Mouse (Mus musculus) heart, embryonic 15.5 days (tissue): ENCODE data around the gene Slc26a10. TPM values are rescaled to one million over a fixed set of nuclear protein-coding genes. Genes with fewer than 3 reads are reported as not detected.
"Not testable (repeated sequence)": the region's sequence is repeated elsewhere in the genome, so short reads cannot be mapped to it uniquely, and the experiment has no call there.

Experiments used
- ATAC-seq: fragments of 200-750 bp; cut with Nextera tagmentation; replicated peaks from 2 replicates; pipeline ENCODE4 v1.8.0; 2017; ENCODE audit warnings: low read depth, moderate TSS enrichment; ENCODE audit not compliant: insufficient number of reproducible peaks, insufficient read depth, low FRiP score
- H3K27ac ChIP-seq: fragments of 300-500 bp; sonication (generic); 2 replicates; pipeline ENCODE4 v1.5.1; 2015; ENCODE audit warnings: mild to moderate bottlenecking, inconsistent platforms
- H3K27me3 ChIP-seq: fragments of 300-500 bp; sonication (generic); 2 replicates; pipeline ENCODE4 v1.6.1; 2015; ENCODE audit warnings: inconsistent platforms
- H3K36me3 ChIP-seq: fragments of 300-500 bp; sonication (generic); 2 replicates; pipeline ENCODE4 v1.6.1; 2015; ENCODE audit warnings: mild to moderate bottlenecking, inconsistent platforms
- H3K4me1 ChIP-seq: fragments of 300-500 bp; sonication (generic); replicated peaks from 2 replicates; pipeline ENCODE4 v1.6.1; 2015; ENCODE audit warnings: inconsistent platforms
- H3K4me2 ChIP-seq: fragments of 300-500 bp; sonication (generic); 2 replicates; pipeline ENCODE4 v1.6.1; 2015; ENCODE audit warnings: inconsistent platforms, mild to moderate bottlenecking, moderate library complexity
- H3K4me3 ChIP-seq: fragments of 300-500 bp; sonication (generic); 2 replicates; pipeline ENCODE4 v1.5.1; 2015; ENCODE audit warnings: mild to moderate bottlenecking, inconsistent platforms
- H3K9ac ChIP-seq: fragments of 300-500 bp; sonication (generic); 2 replicates; pipeline ENCODE4 v1.6.1; 2015; ENCODE audit warnings: mild to moderate bottlenecking, inconsistent platforms
- H3K9me3 ChIP-seq: fragments of 300-500 bp; sonication (generic); replicated peaks from 2 replicates; pipeline ENCODE4 v1.6.1; 2016; ENCODE audit warnings: inconsistent platforms
- WGBS: fragments of 180-500 bp; shearing (Covaris S2); methylation state at CpG from one replicate; pipeline ENCODE4 v1.1.7; 2015; ENCODE audit warnings: mixed read lengths; 5-methylcytosine and 5-hydroxymethylcytosine counted together
- polyA plus RNA-seq: library from polyadenylated mRNA; unstranded; fragments of >200 nt; fragmentation: Nextera tagmentation; extraction: Ambion mirVana; gene quantifications from 2 replicates; pipeline ENCODE4 v1.2.1, GENCODE M21; 2015

Slc26a10 gene
- polyA plus RNA-seq, 1 experiment from 2014 or later, result 15.6 TPM

DNA sequence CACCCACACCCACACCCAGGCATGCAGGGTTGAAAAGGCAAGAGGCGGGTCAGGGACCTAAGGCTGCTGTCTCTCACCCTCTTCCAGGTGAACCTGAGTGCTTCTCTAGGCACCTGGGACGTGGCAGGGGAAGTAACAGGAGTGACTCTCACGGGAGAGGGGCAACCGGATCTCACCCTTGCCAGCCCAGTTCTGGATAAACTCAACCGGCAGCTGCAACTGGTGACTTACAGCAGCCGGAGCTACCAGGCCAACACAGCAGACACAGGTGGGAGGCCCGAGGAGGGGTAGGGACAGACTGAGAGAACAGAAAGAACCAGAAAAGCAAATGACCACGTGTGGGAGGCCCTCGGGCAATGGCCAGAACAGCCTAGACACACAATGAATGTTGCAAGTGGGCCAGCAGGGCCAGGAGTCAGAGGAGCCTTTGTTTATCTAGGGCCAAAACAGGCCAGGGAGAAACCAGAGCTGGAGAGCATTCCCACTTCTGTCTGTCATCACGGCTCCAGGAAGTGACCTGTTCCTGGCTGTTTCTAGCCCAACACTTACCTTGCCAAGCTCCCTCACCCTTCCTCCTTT, 12.7 kb downstream of the Slc26a10 start:
- H3K27ac ChIP-seq, result no peak overlapping the region
- no peaks in the 10 kb centered on the region for H3K9me3 ChIP-seq
- 23% methylated on average over 10 of the region's 10 CpGs for WGBS
- no peak overlapping the region for H3K4me3 ChIP-seq
- no peak for ATAC-seq
- no peaks in the 10 kb centered on the region for H3K36me3 ChIP-seq
- peaks cover 41% of the 10 kb centered on the region for H3K4me1 ChIP-seq
- peaks cover 96% of the 10 kb centered on the region for H3K27me3 ChIP-seq
- no peak overlapping the region for H3K4me2 ChIP-seq
- H3K9ac ChIP-seq, result no peak overlapping the region

- peak overlapping the region; percentile 100 for H3K4me2 ChIP-seq
- H3K27ac ChIP-seq, result no peak overlapping the region
- peaks cover 41% of the 10 kb centered on the region for H3K4me1 ChIP-seq
- no peak overlapping the region for H3K9ac ChIP-seq
- WGBS, result 28% methylated on average over 15 of the region's 15 CpGs
- H3K9me3 ChIP-seq, result no peaks in the 10 kb centered on the region
- no peak for ATAC-seq
- H3K36me3 ChIP-seq, result no peaks in the 10 kb centered on the region
- H3K4me3 ChIP-seq, result peak overlapping the region; percentile 59
- H3K27me3 ChIP-seq, result peaks cover 90% of the 10 kb centered on the region
These were observed 13.5 kb downstream of the Slc26a10 start for GRCm38 (mm10) chr10:127166771-127167613.

GRCm38 (mm10) chr10:127166404-127166715, 14.1 kb downstream of the Slc26a10 start:
- Histone ChIP-seq H3K27ac (no peak overlapping the region), H3K4me2 (peak overlapping the region; percentile 100), H3K4me3 (peak overlapping the region; percentile 59), H3K9me3 (no peaks in the 10 kb centered on the region), H3K27me3 (peaks cover 84% of the 10 kb centered on the region), H3K36me3 (no peaks in the 10 kb centered on the region), H3K4me1 (peaks cover 40% of the 10 kb centered on the region), H3K9ac (peak overlapping the region; percentile 59; the same call in 1 of the 2 replicates)
- no peak for ATAC-seq
- 3% methylated on average over 11 of the region's 11 CpGs for WGBS

DNA sequence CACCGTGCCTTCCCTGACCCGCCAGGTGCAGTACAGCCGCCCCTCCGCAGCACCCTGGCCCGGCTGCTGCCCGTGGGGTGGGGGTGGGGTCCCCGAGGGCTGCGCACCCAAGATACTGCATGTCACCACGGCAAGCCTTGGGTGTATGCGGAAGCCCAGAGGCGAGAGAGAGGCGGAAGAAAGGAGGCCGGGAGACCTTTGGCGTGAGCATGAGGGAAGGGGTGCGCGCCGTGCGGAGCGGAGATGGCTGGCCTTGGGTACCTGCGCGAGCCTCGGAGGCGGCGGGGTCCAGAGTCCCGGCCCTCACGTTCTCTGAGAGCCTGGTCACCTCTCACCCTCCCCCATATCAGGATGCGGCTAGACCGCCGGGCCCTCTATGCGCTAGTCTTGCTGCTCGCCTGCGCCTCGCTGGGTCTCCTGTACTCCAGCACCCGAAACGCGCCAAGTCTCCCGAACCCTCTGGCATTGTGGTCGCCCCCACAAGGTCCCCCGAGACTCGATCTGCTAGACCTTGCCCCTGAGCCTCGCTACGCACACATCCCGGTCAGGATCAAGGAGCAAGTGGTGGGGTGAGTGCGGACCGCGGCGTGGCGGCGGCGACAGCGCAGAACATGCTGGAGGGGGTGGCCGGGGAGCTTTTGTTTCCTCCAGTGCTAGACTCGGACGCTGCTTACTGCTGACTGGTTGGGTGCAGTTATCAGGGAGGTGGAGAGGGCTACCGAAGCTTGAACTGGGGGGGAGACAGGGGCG, 14.6 kb downstream of the Slc26a10 start:
- Histone ChIP-seq H3K4me1 (peaks cover 35% of the 10 kb centered on the region), H3K27me3 (peaks cover 79% of the 10 kb centered on the region), H3K4me2 (peak overlapping the region; percentile 100), H3K36me3 (no peaks in the 10 kb centered on the region), H3K9me3 (no peaks in the 10 kb centered on the region), H3K4me3 (peak overlapping the region; percentile 59), H3K9ac (peak overlapping the region; percentile 59), H3K27ac (peak overlapping the region; percentile 25; the same call in 1 of the 2 replicates)
- under 1% methylated on average over 55 of the region's 56 CpGs for WGBS
- ATAC-seq, result peak; percentile 48

DNA sequence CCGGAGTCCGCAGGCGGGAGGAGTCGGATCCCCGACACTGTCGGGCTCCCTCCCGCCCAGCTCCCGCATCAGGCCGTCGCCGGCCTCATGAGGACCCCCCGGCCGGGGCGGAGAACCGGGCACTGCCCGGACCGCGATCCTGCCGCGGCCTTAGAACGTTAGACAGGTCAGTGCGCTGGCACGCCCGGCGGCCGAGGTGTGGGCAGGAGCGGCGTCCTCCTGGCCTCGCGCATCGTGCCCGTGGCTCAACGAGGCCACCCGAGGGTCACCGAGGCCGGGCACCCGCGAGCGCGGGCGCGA, 15.1 kb downstream of the Slc26a10 start:
- H3K4me2 ChIP-seq, result peak overlapping the region; percentile 100
- peak overlapping the region; percentile 25; the same call in 1 of the 2 replicates for H3K27ac ChIP-seq
- no peaks in the 10 kb centered on the region for H3K36me3 ChIP-seq
- ATAC-seq, result peak; percentile 15; the same call in 1 of the 2 replicates
- peaks cover 73% of the 10 kb centered on the region for H3K27me3 ChIP-seq
- under 1% methylated on average over 42 of the region's 42 CpGs for WGBS
- H3K4me1 ChIP-seq, result peaks cover 30% of the 10 kb centered on the region
- peak overlapping the region; percentile 59 for H3K9ac ChIP-seq
- no peaks in the 10 kb centered on the region for H3K9me3 ChIP-seq
- H3K4me3 ChIP-seq, result peak overlapping the region; percentile 59

DNA sequence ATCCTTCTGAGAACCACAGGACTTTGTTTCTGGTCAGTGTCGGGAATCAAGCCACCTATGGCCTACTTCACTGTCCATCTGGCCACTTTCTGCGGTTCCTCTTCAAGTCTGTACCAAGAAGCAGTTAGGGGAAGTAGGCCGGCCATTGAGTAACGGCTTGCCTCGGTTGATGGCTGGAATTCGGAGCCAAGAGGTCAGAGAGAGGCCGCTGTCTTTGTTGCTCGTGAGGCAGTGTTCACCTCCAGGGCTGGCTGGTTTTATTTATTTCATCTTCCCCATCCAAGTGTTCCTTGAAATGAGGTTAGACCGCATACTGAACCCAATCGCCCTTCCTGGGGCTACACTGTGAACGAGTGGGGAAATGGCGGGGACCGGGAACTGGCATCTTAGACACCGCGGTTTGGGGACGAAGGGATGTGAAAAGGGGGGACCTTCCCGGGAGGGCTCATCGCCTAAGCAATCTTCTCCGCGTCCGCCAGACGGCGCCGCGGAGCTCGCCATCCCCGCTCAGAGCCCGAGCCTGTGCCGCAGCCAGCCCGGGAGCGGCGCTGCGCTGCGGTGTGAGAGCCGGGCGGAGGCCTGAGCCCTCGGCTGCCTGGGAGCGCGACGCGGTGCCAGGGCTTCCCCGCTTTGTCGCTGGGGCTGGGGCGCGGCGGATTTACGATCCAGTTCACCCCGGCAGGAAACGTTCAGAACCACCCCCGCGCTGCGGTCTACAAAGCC, 15.7 kb downstream of the Slc26a10 start, which contains the start of gene B4galnt1:
TSS of gene B4galnt1 (plus strand) at position 595 of the 723 bp plus-strand sequence.
- Histone ChIP-seq H3K36me3 (no peaks in the 10 kb centered on the region), H3K27me3 (peaks cover 68% of the 10 kb centered on the region), H3K9ac (peak within 1 kb of the TSS; percentile 59), H3K27ac (peak within 1 kb of the TSS; percentile 25; the same call in 1 of the 2 replicates), H3K4me2 (peak within 1 kb of the TSS; percentile 100), H3K4me1 (peaks cover 24% of the 10 kb centered on the region), H3K9me3 (no peaks in the 10 kb centered on the region), H3K4me3 (peak within 1 kb of the TSS; percentile 59)
- ATAC-seq, result peak; percentile 73
- WGBS, result 2% methylated on average over 52 of the region's 52 CpGs

GRCm38 (mm10) chr10:127164190-127164589, 16.3 kb downstream of the Slc26a10 start:
- no peak for ATAC-seq
- H3K4me2 ChIP-seq, result 0 out of 2 replicates have a peak overlapping the region, but pooled peaks have one; percentile 100
- H3K9me3 ChIP-seq, result no peaks in the 10 kb centered on the region
- H3K4me3 ChIP-seq, result no peak overlapping the region
- peaks cover 62% of the 10 kb centered on the region for H3K27me3 ChIP-seq
- H3K4me1 ChIP-seq, result peaks cover 24% of the 10 kb centered on the region
- WGBS, result 82% methylated on average over 4 of the region's 4 CpGs
- H3K27ac ChIP-seq, result no peak overlapping the region
- no peaks in the 10 kb centered on the region for H3K36me3 ChIP-seq
- H3K9ac ChIP-seq, result no peak overlapping the region

DNA sequence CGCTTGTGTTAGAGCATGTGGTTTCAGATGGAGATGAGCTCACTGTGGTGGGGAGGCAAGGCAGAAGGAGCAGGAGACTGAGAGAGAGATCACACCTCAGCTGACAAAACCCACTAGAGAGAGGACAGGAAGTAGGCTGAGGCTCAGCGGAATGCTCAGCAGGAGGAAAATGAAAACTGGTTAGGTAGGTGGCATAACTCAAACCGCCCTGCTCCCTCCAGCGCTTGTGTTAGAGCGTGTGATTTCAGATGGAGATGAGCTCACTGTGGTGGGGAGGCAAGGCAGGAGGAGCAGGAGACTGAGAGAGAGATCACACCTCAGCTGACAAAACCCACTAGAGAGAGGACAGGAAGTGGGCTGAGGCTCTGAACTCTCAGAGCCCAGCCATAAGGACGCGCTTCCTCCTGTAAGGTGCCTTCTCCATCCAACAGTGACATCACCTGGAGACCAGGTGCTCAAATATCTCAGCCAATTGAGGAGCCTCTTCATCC, 17.6 kb downstream of the Slc26a10 start:
- 39% methylated on average over 7 of the region's 7 CpGs for WGBS
- not testable (repeated sequence) for ATAC-seq, H3K9ac ChIP-seq, H3K36me3 ChIP-seq, H3K9me3 ChIP-seq, H3K27ac ChIP-seq, H3K4me3 ChIP-seq, H3K4me2 ChIP-seq
- peaks cover 49% of the 10 kb centered on the region for H3K27me3 ChIP-seq
- peaks cover 22% of the 10 kb centered on the region for H3K4me1 ChIP-seq

DNA sequence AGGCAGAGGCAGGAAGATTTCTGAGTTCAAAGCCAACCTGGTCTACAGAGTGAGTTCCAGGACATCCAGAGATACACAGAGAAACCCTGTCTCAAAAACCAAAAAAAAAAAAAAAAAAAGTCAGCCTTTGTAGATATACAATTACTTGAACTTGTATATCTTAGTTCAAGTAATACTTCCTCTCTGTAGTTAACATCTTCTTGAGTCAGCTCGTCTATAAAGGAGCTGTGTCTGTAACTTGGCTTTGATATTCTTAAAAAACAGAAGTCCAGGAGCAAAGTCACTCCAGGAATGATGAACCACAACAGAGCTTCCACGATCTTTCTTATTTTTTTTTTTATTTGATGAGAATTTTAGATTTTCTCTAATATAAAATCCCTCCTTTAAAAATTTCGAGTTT, 19.7 kb downstream of the Slc26a10 start:
- no peaks in the 10 kb centered on the region for H3K36me3 ChIP-seq
- H3K27ac ChIP-seq, result no peak overlapping the region
- peaks cover 11% of the 10 kb centered on the region for H3K4me1 ChIP-seq
- H3K27me3 ChIP-seq, result peaks cover 29% of the 10 kb centered on the region
- H3K9ac ChIP-seq, result no peak overlapping the region
- no peak overlapping the region for H3K4me3 ChIP-seq
- no peaks in the 10 kb centered on the region for H3K9me3 ChIP-seq
- 52% methylated on average over 3 of the region's 3 CpGs for WGBS
- no peak for ATAC-seq
- H3K4me2 ChIP-seq, result no peak overlapping the region

- no peaks in the 10 kb centered on the region for H3K36me3 ChIP-seq
- H3K4me2 ChIP-seq, result no peak overlapping the region
- no peak for ATAC-seq
- H3K4me3 ChIP-seq, result no peak overlapping the region
- WGBS, result 75% methylated on average over 9 of the region's 9 CpGs
- no peak overlapping the region for H3K9ac ChIP-seq
- peaks cover 5% of the 10 kb centered on the region for H3K4me1 ChIP-seq
- peaks cover 22% of the 10 kb centered on the region for H3K27me3 ChIP-seq
- no peaks in the 10 kb centered on the region for H3K9me3 ChIP-seq
- H3K27ac ChIP-seq, result no peak overlapping the region
These were observed 20.4 kb downstream of the Slc26a10 start for GRCm38 (mm10) chr10:127160081-127160480.

DNA sequence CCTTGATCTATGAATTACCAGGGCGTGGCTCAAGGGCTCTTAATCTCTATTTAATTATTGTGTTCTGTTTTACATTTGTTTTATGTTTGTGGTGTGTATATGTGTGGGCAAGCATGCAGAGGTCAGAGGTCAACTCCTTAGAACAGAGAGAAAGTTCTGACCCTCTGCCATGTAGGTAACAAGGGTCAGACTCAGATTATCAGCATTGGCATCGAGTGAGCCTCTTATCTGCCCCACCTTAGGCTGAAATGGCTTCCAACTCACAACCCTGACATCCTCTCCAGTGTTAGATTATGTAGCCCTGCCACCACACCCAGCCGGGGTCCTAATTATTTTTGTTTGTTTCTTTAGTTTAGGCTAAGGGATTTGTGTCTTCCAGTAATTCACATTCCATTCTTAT, 22.0 kb downstream of the Slc26a10 start:
- Histone ChIP-seq H3K36me3 (no peaks in the 10 kb centered on the region), H3K9me3 (no peaks in the 10 kb centered on the region), H3K27ac (no peak overlapping the region), H3K4me3 (no peak overlapping the region), H3K4me1 (no peaks in the 10 kb centered on the region), H3K27me3 (peaks cover 7% of the 10 kb centered on the region), H3K4me2 (no peak overlapping the region), H3K9ac (no peak overlapping the region)
- whole genome bisulfite sequencing, result 56% methylated on average over 3 of the region's 3 CpGs
- ATAC-seq, result no peak
